Mouse (Mus musculus): ENCODE measurements around the gene Foxp1. TPM values are rescaled to one million over a fixed set of nuclear protein-coding genes. Genes with fewer than 3 reads are reported as not detected.

Gene Foxp1
- polyA plus RNA-seq, 1 experiment from 2014 or later, result 96.6 TPM

DNA sequence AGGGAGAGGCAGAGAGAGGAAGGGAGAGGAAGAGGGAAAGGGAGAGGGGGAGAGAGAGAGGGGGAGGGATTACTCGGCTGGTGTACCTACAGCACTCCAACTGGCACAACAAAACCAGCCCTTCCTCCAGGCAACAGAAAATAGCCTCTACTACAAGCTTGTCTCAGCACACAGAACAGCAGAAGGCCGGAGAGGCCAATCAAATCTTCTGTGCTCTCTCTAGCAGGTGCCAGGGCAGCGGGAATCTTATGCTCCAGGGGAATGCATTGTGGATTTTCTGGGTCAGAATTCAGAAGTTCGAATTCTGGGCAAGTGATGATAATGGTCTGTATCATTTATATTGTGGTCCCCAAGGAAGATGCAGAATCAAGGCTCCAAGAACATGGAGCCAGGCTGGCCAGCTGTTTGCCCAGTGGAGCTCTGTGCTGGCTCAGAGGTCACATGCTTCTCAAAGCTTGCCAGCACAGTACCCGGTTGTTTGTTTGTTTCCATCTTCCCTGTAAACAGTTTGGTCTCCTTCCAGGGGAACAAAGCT, 11.8 kb upstream of the Foxp1 start:
- ATAC-seq (ENCODE audit: low FRiP score, low read depth), result no peak
- 57% methylated on average over 5 of the region's 5 CpGs for WGBS
- no peak overlapping the region for H3K4me2 ChIP-seq (replicated peaks)
- no peak overlapping the region for H3K27ac ChIP-seq (replicated peaks)
- no peak overlapping the region for H3K4me3 ChIP-seq
- H3K4me1 ChIP-seq, result no peaks in the 10 kb centered on the region
- no peaks in the 10 kb centered on the region for H3K9me3 ChIP-seq
- H3K36me3 ChIP-seq, result no peaks in the 10 kb centered on the region
- H3K9ac ChIP-seq (replicated peaks), result no peak overlapping the region
- no peaks in the 10 kb centered on the region for H3K27me3 ChIP-seq

DNA sequence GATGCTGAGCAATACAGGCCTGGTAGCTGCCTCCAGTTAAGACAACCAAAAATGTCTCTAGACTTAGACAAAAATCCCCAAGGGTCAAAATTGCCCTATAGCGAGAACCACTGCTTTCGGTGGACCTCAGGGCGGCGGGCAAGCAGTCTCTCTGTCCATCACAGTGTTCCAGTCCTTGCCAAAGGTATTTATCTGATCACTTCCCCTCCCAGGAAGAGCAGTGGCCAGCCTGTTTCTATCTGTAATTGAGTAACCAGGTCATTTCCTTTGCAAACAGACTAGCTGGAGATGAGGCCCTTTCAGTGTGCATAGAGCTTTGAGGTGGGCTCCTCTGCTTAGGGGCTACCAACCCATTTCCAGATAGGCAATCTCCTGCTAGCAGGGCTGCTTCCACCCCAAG, 9.9 kb upstream of the Foxp1 start:
- peaks cover 1% of the 10 kb centered on the region; the same call in 1 of the 2 replicates for H3K9me3 ChIP-seq
- no peaks in the 10 kb centered on the region for H3K36me3 ChIP-seq
- H3K9ac ChIP-seq (replicated peaks), result no peak overlapping the region
- H3K4me1 ChIP-seq, result no peaks in the 10 kb centered on the region
- no peak overlapping the region for H3K4me3 ChIP-seq
- H3K27ac ChIP-seq (replicated peaks), result no peak overlapping the region
- H3K27me3 ChIP-seq, result no peaks in the 10 kb centered on the region
- no peak overlapping the region for H3K4me2 ChIP-seq (replicated peaks)
- no peak for ATAC-seq (ENCODE audit: low FRiP score, low read depth)
- WGBS, result 94% methylated on average over 4 of the region's 4 CpGs

DNA sequence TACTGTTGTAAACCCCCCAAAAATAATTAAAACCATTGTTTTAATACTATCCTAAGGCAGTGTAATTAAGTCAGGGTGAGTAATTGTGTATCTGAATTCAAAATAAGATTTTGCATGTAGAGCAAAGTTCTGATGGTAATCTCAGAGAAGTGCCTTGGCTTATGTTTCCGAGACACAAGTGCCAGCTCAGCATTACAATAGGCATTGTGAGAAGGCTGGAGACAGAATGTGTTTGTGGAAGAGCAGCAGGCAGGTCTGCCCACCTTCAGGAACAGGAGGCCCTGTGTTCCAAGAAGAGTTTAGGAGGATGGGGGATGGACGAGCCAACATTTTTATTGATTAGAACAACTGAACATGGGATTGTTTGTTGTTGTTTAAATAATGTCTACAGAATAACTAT, 6.5 kb upstream of the Foxp1 start:
- no peak overlapping the region for H3K4me3 ChIP-seq
- H3K9ac ChIP-seq (replicated peaks), result no peak overlapping the region
- no peaks in the 10 kb centered on the region for H3K27me3 ChIP-seq
- H3K36me3 ChIP-seq, result no peaks in the 10 kb centered on the region
- no peak overlapping the region for H3K4me2 ChIP-seq (replicated peaks)
- WGBS, result 70% methylated on average over 2 of the region's 2 CpGs
- H3K27ac ChIP-seq (replicated peaks), result no peak overlapping the region
- peaks cover 7% of the 10 kb centered on the region; the same call in 1 of the 2 replicates for H3K9me3 ChIP-seq
- H3K4me1 ChIP-seq, result peaks cover 5% of the 10 kb centered on the region
- ATAC-seq (ENCODE audit: low FRiP score, low read depth), result no peak

DNA sequence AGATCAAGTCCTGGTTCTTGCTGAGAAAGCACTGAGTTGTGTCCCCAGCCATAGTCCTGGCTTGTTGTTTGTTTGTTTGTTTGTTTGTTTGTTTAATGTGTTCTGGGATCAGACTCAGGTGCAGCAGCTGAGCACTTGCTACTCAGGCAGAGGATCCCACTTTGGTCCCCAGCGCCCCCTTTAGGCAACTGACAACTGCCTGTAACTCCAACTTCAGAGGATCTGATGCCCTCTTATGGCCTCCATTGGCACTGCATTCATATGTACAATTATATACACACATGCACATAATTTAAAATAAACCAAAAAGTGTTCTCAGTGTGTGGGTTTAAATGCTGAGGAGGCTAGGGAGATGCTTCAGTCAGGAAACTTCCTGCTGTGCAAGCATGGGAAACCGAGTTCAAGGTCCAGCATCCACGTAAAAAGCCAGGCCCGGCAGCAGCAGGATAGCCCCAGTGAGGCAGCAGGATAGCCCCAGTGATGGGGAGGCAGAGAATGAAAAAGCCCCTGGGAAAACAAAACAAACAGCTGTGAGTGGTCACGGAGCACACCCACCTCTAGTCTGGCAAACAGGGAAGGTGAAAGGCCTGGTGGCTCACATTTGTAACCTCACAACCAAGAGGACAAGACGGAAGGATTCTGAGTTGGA, 5.1 kb upstream of the Foxp1 start:
- Histone ChIP-seq H3K36me3 (no peaks in the 10 kb centered on the region), H3K27ac (replicated peaks) (no peak overlapping the region), H3K9ac (replicated peaks) (no peak overlapping the region), H3K9me3 (peaks cover 7% of the 10 kb centered on the region; the same call in 1 of the 2 replicates), H3K27me3 (no peaks in the 10 kb centered on the region), H3K4me3 (no peak overlapping the region), H3K4me2 (replicated peaks) (no peak overlapping the region), H3K4me1 (peaks cover 11% of the 10 kb centered on the region)
- 94% methylated on average over 6 of the region's 6 CpGs for WGBS
- no peak for ATAC-seq (ENCODE audit: low FRiP score, low read depth)

DNA sequence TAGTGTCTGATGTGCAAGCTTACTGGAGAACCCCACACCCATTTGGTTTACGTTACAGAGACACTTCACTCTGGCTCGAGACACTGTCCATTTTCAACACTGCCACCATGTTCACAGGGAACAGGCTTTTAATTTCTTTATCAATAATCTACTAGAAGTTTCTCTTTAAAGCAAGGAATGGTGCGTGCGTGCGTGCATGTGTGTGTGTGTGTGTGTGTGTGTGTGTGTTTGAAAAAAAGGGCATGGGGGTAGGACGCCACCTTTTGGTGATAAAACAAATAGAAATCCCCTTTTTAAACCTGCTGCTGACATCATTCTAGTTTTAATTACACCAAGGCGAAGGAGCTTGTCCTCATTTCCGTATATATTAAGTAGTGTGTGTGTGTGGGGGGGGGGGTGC, 2.8 kb upstream of the Foxp1 start:
- peaks cover 7% of the 10 kb centered on the region; the same call in 1 of the 2 replicates for H3K9me3 ChIP-seq
- no peak overlapping the region for H3K4me2 ChIP-seq (replicated peaks)
- no peak overlapping the region; the same call in 1 of the 2 replicates for H3K27ac ChIP-seq (replicated peaks)
- H3K9ac ChIP-seq (replicated peaks), result no peak overlapping the region
- no peak overlapping the region for H3K4me3 ChIP-seq
- peaks cover 11% of the 10 kb centered on the region for H3K4me1 ChIP-seq
- H3K27me3 ChIP-seq, result no peaks in the 10 kb centered on the region
- ATAC-seq (ENCODE audit: low FRiP score, low read depth), result no peak
- no peaks in the 10 kb centered on the region for H3K36me3 ChIP-seq
- WGBS, result 59% methylated on average over 8 of the region's 8 CpGs

DNA sequence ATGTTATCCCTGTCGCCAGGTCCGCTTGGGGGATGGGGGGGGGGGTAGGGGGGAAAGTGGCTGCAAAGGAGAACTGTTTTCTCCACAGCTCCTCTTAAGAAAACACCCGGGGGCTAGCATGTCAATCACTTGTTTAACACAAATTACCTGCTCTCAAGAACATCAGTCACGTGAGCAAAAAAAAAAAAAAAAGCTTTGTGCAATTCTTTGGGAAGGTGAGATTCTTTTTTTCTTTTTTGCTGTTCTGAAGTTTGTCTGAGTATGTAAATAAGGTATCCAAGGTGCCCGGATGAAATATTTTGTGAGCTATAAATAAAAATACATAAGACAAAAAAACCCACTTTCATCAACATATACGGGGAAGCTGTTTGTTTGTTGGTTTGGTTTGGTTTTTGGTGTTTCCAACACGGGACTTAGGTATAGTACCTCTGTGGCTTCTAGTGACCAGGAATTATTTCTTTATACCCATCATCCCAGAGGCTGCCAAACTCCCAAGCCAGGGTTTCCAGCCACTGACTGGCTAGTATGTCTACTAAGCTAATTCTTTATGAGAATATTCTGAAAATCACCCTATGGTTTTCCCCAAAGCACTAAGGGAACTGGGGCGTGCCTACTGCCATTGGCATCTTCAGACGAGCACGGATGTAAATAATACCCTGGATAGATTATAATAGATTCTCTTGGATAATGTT, 1.3 kb upstream of the Foxp1 start:
- H3K4me3 ChIP-seq, result peak overlapping the region; percentile 80
- no peaks in the 10 kb centered on the region for H3K27me3 ChIP-seq
- peaks cover 7% of the 10 kb centered on the region; the same call in 1 of the 2 replicates for H3K9me3 ChIP-seq
- peak overlapping the region; percentile 91 for H3K9ac ChIP-seq (replicated peaks)
- 29% methylated on average over 10 of the region's 10 CpGs for WGBS
- no peak for ATAC-seq (ENCODE audit: low FRiP score, low read depth)
- H3K36me3 ChIP-seq, result no peaks in the 10 kb centered on the region
- H3K4me2 ChIP-seq (replicated peaks), result peak overlapping the region; percentile 92
- peak overlapping the region; percentile 99 for H3K27ac ChIP-seq (replicated peaks)
- peaks cover 23% of the 10 kb centered on the region for H3K4me1 ChIP-seq

DNA sequence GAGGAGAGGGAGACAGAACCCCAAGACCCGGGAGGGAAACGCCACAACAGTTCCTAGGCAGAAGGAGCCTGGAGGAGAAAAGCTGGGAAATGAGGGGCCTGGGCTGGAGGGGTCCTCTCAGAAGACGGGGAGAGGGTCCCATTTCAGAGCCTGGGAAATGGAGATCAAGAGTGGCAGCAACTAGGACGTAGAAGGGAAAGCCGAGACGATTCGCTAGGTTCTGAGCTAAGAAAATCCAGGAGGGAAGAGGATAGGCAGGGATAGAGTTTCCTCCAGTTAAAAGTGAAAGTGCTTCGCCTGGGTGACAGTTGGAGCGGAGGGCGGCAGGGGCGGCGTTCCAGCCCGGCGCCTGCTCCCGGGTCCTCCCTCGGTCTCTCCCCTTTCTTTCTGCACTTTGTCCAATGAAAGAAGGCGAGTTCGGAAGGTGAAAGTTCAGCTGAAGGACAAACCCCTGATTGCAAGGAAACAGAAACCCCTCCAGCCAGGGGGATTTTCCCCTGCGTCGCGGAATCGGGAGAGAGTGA, 650 bp upstream of the Foxp1 start:
- Histone ChIP-seq H3K4me1 (peaks cover 23% of the 10 kb centered on the region), H3K27me3 (no peaks in the 10 kb centered on the region), H3K27ac (replicated peaks) (peak overlapping the region; percentile 99), H3K4me3 (peak overlapping the region; percentile 80), H3K9ac (replicated peaks) (peak overlapping the region; percentile 91), H3K36me3 (no peaks in the 10 kb centered on the region), H3K9me3 (peaks cover 7% of the 10 kb centered on the region; the same call in 1 of the 2 replicates), H3K4me2 (replicated peaks) (peak overlapping the region; percentile 92)
- WGBS, result 1% methylated on average over 22 of the region's 22 CpGs
- peak; percentile 38 for ATAC-seq (ENCODE audit: low FRiP score, low read depth)

DNA sequence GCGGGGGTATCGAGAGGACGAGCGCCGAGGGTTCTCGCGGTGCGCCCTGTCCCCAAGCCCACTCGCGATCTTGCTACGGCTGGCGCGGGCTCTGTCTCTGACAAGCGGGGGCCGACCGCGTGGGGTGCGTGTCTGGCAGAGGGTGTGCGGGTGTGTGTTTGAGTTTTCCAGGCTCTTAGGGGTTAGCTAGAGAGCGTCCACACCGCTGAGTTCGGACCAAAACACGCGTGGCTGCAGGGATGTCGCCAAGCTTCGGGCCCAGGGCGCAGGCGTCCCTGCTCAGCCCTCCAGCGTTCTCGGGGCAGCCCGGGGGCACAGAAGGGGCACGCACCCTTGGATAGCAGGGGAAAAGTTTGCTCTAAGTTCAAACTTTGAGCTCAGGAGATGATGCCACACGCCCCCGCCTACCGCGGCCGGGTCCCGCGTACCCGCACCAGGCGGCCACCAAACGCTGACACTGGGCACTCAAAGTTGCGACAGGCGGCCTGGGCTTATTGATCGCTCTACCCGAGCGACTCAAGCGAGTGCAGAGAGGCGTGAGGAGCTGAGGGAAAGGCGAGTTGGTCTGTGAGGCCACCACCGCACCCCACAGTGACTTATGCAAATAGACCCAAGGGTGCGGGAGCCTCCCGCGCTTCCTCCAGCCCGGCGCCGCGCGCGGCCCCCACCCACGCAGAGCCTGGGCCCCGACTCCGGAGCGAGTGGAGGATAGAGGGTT, 721 bp downstream of the Foxp1 start:
- Histone ChIP-seq H3K4me2 (replicated peaks) (peak overlapping the region; percentile 92), H3K27ac (replicated peaks) (peak overlapping the region; percentile 99), H3K9me3 (no peaks in the 10 kb centered on the region), H3K36me3 (no peaks in the 10 kb centered on the region), H3K27me3 (no peaks in the 10 kb centered on the region), H3K9ac (replicated peaks) (peak overlapping the region; percentile 91), H3K4me1 (peaks cover 27% of the 10 kb centered on the region), H3K4me3 (peak overlapping the region; percentile 80)
- under 1% methylated on average over 64 of the region's 64 CpGs for WGBS
- ATAC-seq (ENCODE audit: low FRiP score, low read depth), result peak; percentile 16

DNA sequence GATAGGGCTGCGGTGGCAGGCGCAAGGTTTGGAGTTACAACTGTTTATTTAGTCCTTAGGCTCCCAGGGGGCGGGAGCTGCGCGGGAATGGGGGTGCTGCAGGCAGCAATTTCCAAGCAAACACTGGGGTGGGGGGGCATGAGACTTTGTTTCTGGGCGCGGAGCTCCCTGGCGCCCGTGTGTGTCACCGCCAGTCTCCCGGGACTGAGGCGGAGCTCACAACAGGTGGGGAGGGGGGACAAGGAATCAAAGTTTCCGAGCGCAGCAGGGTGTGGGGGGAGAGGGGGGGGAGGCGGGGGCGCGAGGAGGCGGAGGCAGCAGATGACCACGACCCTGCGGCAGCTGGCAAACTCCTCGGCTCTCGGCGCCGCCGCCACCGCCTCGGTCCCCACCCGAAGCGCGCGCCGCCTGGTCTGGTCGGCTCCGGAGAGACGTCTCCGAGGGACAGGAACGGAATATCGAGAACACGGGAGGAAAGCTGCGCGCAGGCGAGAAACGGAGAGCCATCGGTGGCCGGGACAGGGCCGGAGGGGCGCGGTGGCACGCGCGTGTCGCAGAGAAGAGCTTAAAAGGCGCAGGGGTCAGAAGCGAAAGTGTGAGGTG, 1.4 kb downstream of the Foxp1 start:
- peak; percentile 69 for ATAC-seq (ENCODE audit: low FRiP score, low read depth)
- 0% methylated on average over 43 of the region's 54 CpGs for WGBS
- peak overlapping the region; percentile 91 for H3K9ac ChIP-seq (replicated peaks)
- no peaks in the 10 kb centered on the region for H3K36me3 ChIP-seq
- peaks cover 31% of the 10 kb centered on the region for H3K4me1 ChIP-seq
- peak overlapping the region; percentile 80 for H3K4me3 ChIP-seq
- peak overlapping the region; percentile 99 for H3K27ac ChIP-seq (replicated peaks)
- no peaks in the 10 kb centered on the region for H3K9me3 ChIP-seq
- H3K4me2 ChIP-seq (replicated peaks), result peak overlapping the region; percentile 92
- no peaks in the 10 kb centered on the region for H3K27me3 ChIP-seq

DNA sequence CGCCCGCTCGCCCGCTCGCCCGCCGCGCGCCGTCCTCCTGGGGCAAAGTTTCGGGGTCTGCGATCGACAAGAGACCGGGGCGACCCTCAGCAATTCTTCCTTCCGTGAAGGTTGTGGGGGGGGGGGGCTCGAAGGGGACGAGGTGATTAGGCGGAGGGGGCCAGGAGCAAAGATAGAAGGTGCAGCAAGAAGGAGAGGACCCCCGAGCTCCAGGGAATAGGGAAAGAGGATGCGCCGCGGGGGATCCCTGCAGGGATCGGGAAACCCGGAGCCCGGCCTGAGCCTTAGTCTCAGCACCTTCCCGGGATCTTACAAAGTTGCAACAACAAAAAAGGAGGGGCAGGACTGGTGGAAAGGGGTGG, 1.9 kb downstream of the Foxp1 start:
- H3K27me3 ChIP-seq, result no peaks in the 10 kb centered on the region
- H3K9ac ChIP-seq (replicated peaks), result peak overlapping the region; percentile 91
- WGBS, result 0% methylated on average over 27 of the region's 27 CpGs
- H3K36me3 ChIP-seq, result no peaks in the 10 kb centered on the region
- H3K4me3 ChIP-seq, result peak overlapping the region; percentile 80
- peak overlapping the region; percentile 99 for H3K27ac ChIP-seq (replicated peaks)
- H3K4me2 ChIP-seq (replicated peaks), result peak overlapping the region; percentile 92
- peaks cover 36% of the 10 kb centered on the region for H3K4me1 ChIP-seq
- ATAC-seq (ENCODE audit: low FRiP score, low read depth), result no peak; the same call in none of the 2 replicates
- no peaks in the 10 kb centered on the region for H3K9me3 ChIP-seq

DNA sequence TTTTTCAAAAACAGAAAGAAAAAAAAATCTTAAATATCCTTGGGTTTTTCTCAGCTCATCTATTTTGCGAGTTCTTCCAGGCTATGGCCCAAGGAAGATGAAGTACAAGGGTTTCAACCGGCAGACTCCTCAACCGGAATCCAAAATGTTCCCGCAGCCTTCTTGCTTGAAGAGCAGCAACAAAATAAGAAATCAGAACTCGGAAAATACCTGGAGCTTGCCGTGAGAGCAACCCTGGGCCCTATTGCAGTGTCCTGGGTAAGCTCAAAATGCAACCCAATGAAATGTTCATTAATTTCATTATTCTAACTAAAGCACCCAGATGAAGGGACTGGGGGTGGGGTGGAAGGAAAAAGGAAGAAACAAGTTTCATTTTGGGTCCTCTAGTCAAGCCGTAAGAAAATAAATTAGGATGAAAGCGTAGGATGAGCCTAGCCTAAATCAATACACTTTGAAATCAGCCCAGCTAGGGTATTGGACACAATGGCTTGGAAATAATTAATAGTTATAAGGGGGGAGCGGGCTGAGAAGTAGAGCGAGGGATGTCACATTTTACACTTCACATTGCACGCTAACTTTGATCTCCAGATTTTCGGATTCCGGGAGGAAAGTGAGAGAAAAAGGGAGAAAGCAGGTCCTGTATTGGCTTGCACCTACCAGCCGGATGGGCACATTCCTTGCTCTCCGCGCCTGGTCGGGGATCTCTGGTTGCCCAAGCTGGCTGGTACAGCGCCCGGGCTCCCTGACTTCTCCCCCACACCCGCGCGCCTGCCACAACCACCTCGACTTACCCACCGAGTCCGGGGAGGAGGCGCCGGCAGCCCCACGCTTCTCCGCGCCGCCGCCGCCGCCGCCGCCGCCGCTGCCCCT, 2.5 kb downstream of the Foxp1 start:
- Histone ChIP-seq H3K4me1 (peaks cover 34% of the 10 kb centered on the region), H3K27me3 (no peaks in the 10 kb centered on the region), H3K4me2 (replicated peaks) (peak overlapping the region; percentile 92), H3K9me3 (no peaks in the 10 kb centered on the region), H3K9ac (replicated peaks) (peak overlapping the region; percentile 91), H3K27ac (replicated peaks) (peak overlapping the region; percentile 99), H3K4me3 (peak overlapping the region; percentile 80), H3K36me3 (no peaks in the 10 kb centered on the region)
- ATAC-seq (ENCODE audit: low FRiP score, low read depth), result peak; percentile 19; the same call in 1 of the 2 replicates
- WGBS, result under 1% methylated on average over 32 of the region's 38 CpGs
